Mouse (Mus musculus): ENCODE measurements at regions not wholly inside any gene's neighbourhood (a gene's known extent, or its start where the extent isn't known, plus 50 kb on each side); places are given as distances from the start of the nearest gene placed in this dataset.
"Not testable (repeated sequence)": the region's sequence is repeated elsewhere in the genome, so short reads cannot be mapped to it uniquely, and the experiment has no call there.

- DNase-seq (ENCODE audit: low spot score), result no peak
Measured at GRCm38 (mm10) chr1:7671566-7671965, 2863.9 kb downstream of the Gm37988 start.

GRCm38 (mm10) chr1:7709206-7709605 is 2901.5 kb downstream of the Gm37988 start:
- DNase-seq (ENCODE audit: low spot score), result peak; percentile 1

GRCm38 (mm10) chr1:7732725-7733124 is 2925.0 kb downstream of the Gm37988 start:
- no peak for DNase-seq (ENCODE audit: low spot score)

- no peak for DNase-seq (ENCODE audit: low spot score)
Measured at GRCm38 (mm10) chr1:7737331-7737730, 2929.6 kb downstream of the Gm37988 start.

- no peak for DNase-seq (ENCODE audit: low spot score)
Measured at GRCm38 (mm10) chr1:7745887-7746286, 2938.2 kb downstream of the Gm37988 start.

- DNase-seq (ENCODE audit: low spot score), result no peak
Measured at GRCm38 (mm10) chr1:7776720-7777119, 2969.0 kb downstream of the Gm37988 start.

GRCm38 (mm10) chr1:7777191-7778044 is 2969.7 kb downstream of the Gm37988 start:
- DNase-seq (ENCODE audit: low spot score), result no peak

GRCm38 (mm10) chr1:7778045-7778565 is 2970.4 kb downstream of the Gm37988 start:
- DNase-seq (ENCODE audit: low spot score), result not testable (repeated sequence)

GRCm38 (mm10) chr1:7778657-7779056 is 2971.0 kb downstream of the Gm37988 start:
- no peak for DNase-seq (ENCODE audit: low spot score)

- DNase-seq (ENCODE audit: low spot score), result no peak
Measured at GRCm38 (mm10) chr1:7823969-7824368, 3016.3 kb downstream of the Gm37988 start.

All from T-cell, adult 2 months (primary cell).